Mouse (Mus musculus) lung, postnatal 0 days (tissue): Measurements from ENCODE around the gene Agl. TPM values are rescaled to one million over a fixed set of nuclear protein-coding genes. Genes with fewer than 3 reads are reported as not detected.

ENCODE experiments used
- ATAC-seq: fragments of 200-750 bp; cut with Nextera tagmentation; 2 replicates; pipeline ENCODE4 v1.8.0; 2017; ENCODE audit warnings: moderate library complexity
- DNase-seq: peaks from one replicate; pipeline ENCODE4 v3.0.0-alpha.2; 2016; ENCODE audit warnings: low spot score
- H3K27ac ChIP-seq: fragments of 300-500 bp; sonication (generic); 2 replicates; pipeline ENCODE4 v1.5.1; 2014; ENCODE audit warnings: antibody characterized with exemption, mild to moderate bottlenecking, low read length, mixed read lengths
- H3K27me3 ChIP-seq: fragments of 300-500 bp; sonication (generic); replicated peaks from 2 replicates; pipeline ENCODE4 v1.6.1; 2014; ENCODE audit warnings: low read length, mixed read lengths; ENCODE audit not compliant: insufficient read depth
- H3K36me3 ChIP-seq: fragments of 300-500 bp; sonication (generic); 2 replicates; pipeline ENCODE4 v1.6.1; 2014; ENCODE audit warnings: low read length, mixed read lengths; ENCODE audit not compliant: insufficient read depth
- H3K4me1 ChIP-seq: fragments of 300-500 bp; sonication (generic); 2 replicates; pipeline ENCODE4 v1.6.1; 2014; ENCODE audit warnings: antibody characterized with exemption, low read depth, low read length, mixed read lengths; ENCODE audit not compliant: insufficient read depth
- H3K4me2 ChIP-seq: fragments of 300-500 bp; sonication (generic); replicated peaks from 2 replicates; pipeline ENCODE4 v1.6.1; 2014; ENCODE audit warnings: low read depth, mild to moderate bottlenecking, low read length, moderate library complexity, mixed read lengths
- H3K4me3 ChIP-seq: fragments of 300-500 bp; sonication (generic); 2 replicates; pipeline ENCODE4 v1.5.1; 2014; ENCODE audit warnings: low read depth, low read length
- H3K9ac ChIP-seq: fragments of 300-500 bp; sonication (generic); replicated peaks from 2 replicates; pipeline ENCODE4 v1.6.1; 2014; ENCODE audit warnings: low read depth, mild to moderate bottlenecking
- H3K9me3 ChIP-seq: fragments of 300-500 bp; sonication (generic); 2 replicates; pipeline ENCODE4 v1.6.1; 2016; ENCODE audit warnings: low read length, mixed read lengths
- CTCF ChIP-seq: IDR thresholded peaks from 2 replicates; pipeline ENCODE4 v1.5.1; 2016; ENCODE audit warnings: antibody characterized with exemption, mild to moderate bottlenecking
- EP300 ChIP-seq: IDR thresholded peaks from 2 replicates; pipeline ENCODE4 v1.6.1; 2016; ENCODE audit warnings: antibody characterized with exemption, mild to moderate bottlenecking, control low read depth
- WGBS: fragments of 180-500 bp; shearing (Covaris S2); extraction: QIAGEN DNeasy Blood & Tissue Kit; methylation state at CpG from one replicate; pipeline ENCODE4 v1.1.7; 2014; 5-methylcytosine and 5-hydroxymethylcytosine counted together
- polyA plus RNA-seq: library from polyadenylated mRNA; unstranded; fragments of >200 nt; fragmentation: Nextera tagmentation; extraction: Ambion mirVana; gene quantifications from 2 replicates; pipeline ENCODE4 v1.2.1, GENCODE M21; 2015

Agl gene
- polyA plus RNA-seq: 6.3 and 6.5 TPM in 2 replicates

DNA sequence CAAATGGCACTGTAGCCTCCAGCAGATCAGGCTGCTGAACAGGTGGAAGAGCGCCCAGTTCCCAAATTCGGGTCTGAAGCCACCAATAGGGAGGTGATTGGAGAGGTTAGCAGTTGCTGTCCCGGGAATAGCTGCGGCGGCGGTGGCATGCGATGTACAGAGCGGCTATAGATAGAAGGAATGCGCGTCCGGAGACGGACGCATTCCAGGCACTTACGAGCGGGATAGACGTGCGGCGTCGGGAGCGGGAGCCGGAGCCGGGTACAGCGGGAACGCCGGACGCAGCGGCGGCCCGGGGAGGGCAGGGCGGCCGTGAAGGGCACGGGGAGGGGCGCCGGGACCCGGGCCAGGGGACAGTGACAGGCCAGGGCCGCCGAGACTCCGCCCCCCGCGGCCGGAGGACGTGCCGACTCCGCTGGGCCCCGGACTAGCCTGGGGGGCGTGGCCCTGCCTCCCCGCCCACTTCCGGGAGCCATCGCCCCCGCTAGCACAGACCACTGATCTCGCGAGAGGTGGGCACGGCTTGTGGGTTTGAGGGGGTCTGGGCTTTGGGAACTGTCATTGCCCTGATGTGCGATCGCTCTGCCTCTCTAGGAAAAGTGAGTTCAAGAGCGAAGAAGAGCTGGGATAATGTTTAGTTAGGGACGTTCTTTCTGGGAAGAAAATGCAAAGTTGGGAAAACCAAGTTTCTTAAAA, at the start of gene Agl:
Gene Agl (minus strand): TSS at position 356 of the 696 bp plus-strand sequence.
- DNase-seq (peak; percentile 98), ATAC-seq (peak; percentile 99)
- Histone ChIP-seq H3K4me1 (peaks cover 9% of the 10 kb centered on the region; the same call in 1 of the 2 replicates), H3K27me3 (no peaks in the 10 kb centered on the region), H3K9me3 (no peaks in the 10 kb centered on the region), H3K4me2 (peak within 1 kb of the TSS; percentile 86), H3K27ac (peak within 1 kb of the TSS; percentile 86), H3K4me3 (peak within 1 kb of the TSS; percentile 60), H3K9ac (peak within 1 kb of the TSS; percentile 75), H3K36me3 (no peaks in the 10 kb centered on the region)
- TF ChIP-seq CTCF: peak; percentile 3; the same call in 1 of the 2 replicates
- TF ChIP-seq EP300: peak; percentile 64; the same call in 1 of the 2 replicates
- WGBS: under 1% methylated on average over 47 of the region's 57 CpGs

DNA sequence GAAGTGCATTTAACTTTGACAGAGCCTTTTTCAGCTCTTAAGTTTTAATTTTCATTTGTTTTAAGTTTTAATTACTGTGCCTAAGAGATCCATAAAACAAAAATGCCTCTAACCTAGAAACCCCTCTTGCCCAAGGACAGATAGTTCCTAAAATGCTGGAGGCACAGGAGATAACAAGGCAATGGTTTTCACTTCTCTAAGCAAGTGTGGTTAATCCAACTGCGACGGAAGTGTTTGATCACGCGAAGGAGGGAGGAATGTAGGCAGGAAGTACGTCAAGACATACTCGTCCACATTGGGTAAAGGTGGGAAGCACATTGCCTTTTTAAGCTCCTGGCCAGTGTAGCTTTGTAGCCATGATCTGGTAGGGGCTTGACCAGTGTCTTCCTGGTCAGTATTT, 49.6 kb upstream of the Agl start:
- no peak overlapping the region for H3K4me3 ChIP-seq
- no peaks in the 10 kb centered on the region for H3K36me3 ChIP-seq
- H3K9ac ChIP-seq: no peak overlapping the region
- no peak overlapping the region for H3K4me2 ChIP-seq
- no peak overlapping the region for H3K27ac ChIP-seq
- DNase-seq: no peak
- H3K27me3 ChIP-seq: no peaks in the 10 kb centered on the region
- TF ChIP-seq EP300 (no peak), CTCF (no peak)
- no peaks in the 10 kb centered on the region for H3K9me3 ChIP-seq
- 62% methylated on average over 6 of the region's 6 CpGs for WGBS
- ATAC-seq: no peak
- no peaks in the 10 kb centered on the region for H3K4me1 ChIP-seq

DNA sequence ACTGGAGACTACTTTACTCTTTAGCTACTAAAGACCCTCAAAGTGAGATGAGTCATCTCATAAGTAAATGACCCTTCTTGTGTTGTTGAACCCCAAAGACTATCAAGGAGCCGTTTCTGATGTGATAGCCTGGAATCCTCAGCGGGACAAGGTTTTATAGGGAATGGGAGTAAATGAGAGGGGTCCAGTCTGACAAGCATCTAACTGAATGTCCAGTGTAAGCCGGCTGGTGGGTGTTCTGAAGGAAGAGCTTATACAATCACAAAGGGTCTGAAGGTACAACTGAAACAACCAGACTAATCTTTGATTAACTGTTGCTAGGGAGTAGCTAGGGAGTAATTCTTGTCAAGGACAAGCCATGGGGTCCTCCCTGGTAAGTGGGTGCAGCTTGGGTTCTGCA, 44.5 kb upstream of the Agl start:
- Histone ChIP-seq H3K4me1 (no peaks in the 10 kb centered on the region), H3K9me3 (no peaks in the 10 kb centered on the region), H3K36me3 (no peaks in the 10 kb centered on the region), H3K9ac (no peak overlapping the region), H3K4me3 (no peak overlapping the region), H3K4me2 (no peak overlapping the region), H3K27me3 (no peaks in the 10 kb centered on the region), H3K27ac (no peak overlapping the region)
- ATAC-seq: no peak
- DNase-seq: no peak
- 73% methylated on average over 3 of the region's 3 CpGs for WGBS
- TF ChIP-seq EP300: no peak
- no peak for TF ChIP-seq CTCF

DNA sequence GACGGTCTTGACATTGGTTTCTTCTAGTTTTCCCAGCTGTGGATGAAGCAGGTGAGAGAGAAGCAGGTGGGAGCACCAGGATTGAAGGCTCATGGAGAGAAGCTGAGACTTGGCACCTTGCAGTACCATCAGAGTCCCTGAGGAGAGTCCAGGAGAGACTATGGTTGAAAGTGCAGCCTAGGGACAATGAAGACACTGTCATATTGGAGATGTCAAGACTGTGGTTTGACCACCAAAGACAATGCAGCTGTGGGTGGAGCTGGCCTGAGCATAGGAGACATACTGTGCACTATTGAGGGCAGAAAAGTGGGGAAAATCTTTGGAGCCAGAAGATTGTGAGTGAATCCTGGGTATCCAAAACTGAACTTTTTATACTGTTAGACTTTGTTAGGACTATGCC, 42.4 kb upstream of the Agl start:
- H3K27me3 ChIP-seq: no peaks in the 10 kb centered on the region
- H3K9me3 ChIP-seq: no peaks in the 10 kb centered on the region
- no peak for DNase-seq
- 88% methylated on average over 1 of the region's 1 CpGs for WGBS
- no peaks in the 10 kb centered on the region for H3K36me3 ChIP-seq
- no peak overlapping the region for H3K4me2 ChIP-seq
- no peak overlapping the region for H3K4me3 ChIP-seq
- no peak overlapping the region for H3K9ac ChIP-seq
- ATAC-seq: no peak
- H3K4me1 ChIP-seq: no peaks in the 10 kb centered on the region
- TF ChIP-seq CTCF (no peak), EP300 (no peak)
- no peak overlapping the region for H3K27ac ChIP-seq

DNA sequence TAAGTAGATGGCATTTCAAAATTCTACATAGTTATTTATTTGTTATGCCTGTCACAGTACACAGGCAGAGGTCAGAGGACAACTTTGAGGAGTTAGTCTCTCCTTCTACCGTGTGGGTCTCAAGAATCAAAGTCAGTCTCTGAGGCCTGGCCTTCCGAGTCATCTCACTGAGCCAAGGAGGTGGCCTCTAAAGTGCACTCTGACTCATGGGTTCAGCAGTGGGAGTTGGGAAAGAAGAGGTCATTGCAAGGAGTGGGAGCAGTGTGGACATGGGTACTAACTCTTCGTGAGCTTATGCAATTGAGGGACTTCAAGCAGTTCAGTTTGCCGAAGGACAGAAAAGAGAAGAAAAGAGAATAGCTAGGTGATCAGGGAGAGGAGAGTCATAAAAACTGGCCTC, 41.0 kb upstream of the Agl start:
- no peaks in the 10 kb centered on the region for H3K27me3 ChIP-seq
- no peaks in the 10 kb centered on the region for H3K4me1 ChIP-seq
- ATAC-seq: no peak
- DNase-seq: no peak
- no peak overlapping the region for H3K4me3 ChIP-seq
- WGBS: 66% methylated on average over 4 of the region's 4 CpGs
- H3K36me3 ChIP-seq: no peaks in the 10 kb centered on the region
- no peak overlapping the region for H3K4me2 ChIP-seq
- TF ChIP-seq EP300 (no peak), CTCF (no peak)
- H3K27ac ChIP-seq: no peak overlapping the region
- no peaks in the 10 kb centered on the region for H3K9me3 ChIP-seq
- no peak overlapping the region for H3K9ac ChIP-seq

DNA sequence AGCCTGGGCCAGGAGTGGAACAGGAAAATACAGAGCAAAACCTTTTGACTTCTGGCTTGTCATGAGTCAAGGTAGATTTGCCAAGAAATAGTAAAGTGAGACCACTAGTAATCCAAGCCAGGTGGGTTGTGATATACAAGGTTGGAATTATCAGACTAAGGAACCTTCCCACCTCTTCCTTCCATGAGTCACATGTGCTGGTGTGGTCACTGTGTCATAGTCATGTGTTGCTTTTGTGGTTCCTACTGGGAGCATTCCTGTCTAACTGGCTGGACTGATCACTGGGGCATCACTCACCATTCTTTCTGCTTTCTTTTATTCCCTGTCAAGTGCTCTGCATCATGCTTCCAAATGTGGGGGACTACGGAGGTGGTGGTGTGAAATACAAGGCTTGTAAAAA, 40.1 kb upstream of the Agl start:
- Histone ChIP-seq H3K27me3 (no peaks in the 10 kb centered on the region), H3K27ac (no peak overlapping the region), H3K4me3 (no peak overlapping the region), H3K9ac (no peak overlapping the region), H3K4me1 (no peaks in the 10 kb centered on the region), H3K36me3 (no peaks in the 10 kb centered on the region), H3K9me3 (no peaks in the 10 kb centered on the region), H3K4me2 (no peak overlapping the region)
- WGBS: 86% methylated on average over 1 of the region's 1 CpGs
- DNase-seq (no peak), ATAC-seq (no peak)
- TF ChIP-seq EP300 (no peak), CTCF (no peak)
